Mouse (Mus musculus): ENCODE measurements around the gene Commd8. TPM values are rescaled to one million over a fixed set of nuclear protein-coding genes. Genes with fewer than 3 reads are reported as not detected.
A peak's percentile ranks its signal among the peaks of the same experiment; 100 is the strongest.

Commd8 gene
- 155 and 165 TPM in 2 replicates for polyA plus RNA-seq (2016; fragmentation: Nextera tagmentation; extraction: Ambion mirVana)

GRCm38 (mm10) chr5:72167594-72168284, at the start of gene Commd8:
Gene Commd8, minus strand, starts transcription at chr5:72168189.
- peak; percentile 96 for DNase-seq (ENCODE audit: low spot score)
- peak within 1 kb of the TSS; percentile 92 for H3K27ac ChIP-seq (replicated peaks)
- no peaks in the 10 kb centered on the region for H3K27me3 ChIP-seq (ENCODE audit: low read depth, poor library complexity, severe bottlenecking)
- peak within 1 kb of the TSS; percentile 79 for H3K4me3 ChIP-seq
- under 1% methylated on average over 38 of the region's 38 CpGs for WGBS
- H3K9me3 ChIP-seq (replicated peaks) = no peaks in the 10 kb centered on the region
- peaks cover 20% of the 10 kb centered on the region for H3K36me3 ChIP-seq
- peaks cover 11% of the 10 kb centered on the region for H3K4me1 ChIP-seq

DNA sequence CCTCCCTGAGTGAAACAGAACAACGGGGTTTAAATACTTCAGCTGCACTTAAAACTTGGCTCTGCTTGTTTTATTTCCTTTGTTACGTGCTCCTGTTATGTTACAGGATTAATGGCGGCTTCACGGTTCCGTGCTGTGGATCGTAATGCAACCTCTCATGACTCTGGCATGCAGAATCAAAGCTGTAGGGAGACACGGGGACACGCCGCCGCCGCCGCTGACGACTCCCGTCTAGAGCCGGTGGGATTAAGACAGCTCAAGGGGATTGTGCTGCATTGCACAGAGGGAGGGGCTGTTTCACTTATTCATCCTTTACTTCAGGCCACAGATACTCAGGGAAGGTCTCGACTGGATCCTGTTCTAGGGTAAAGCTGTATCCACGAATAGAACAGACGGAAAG, 43.8 kb upstream of the Commd8 start:
- Histone ChIP-seq H3K36me3 (peaks cover 5% of the 10 kb centered on the region; the same call in 1 of the 2 replicates), H3K27ac (replicated peaks) (no peak overlapping the region), H3K27me3 (ENCODE audit: low read depth, poor library complexity, severe bottlenecking) (no peaks in the 10 kb centered on the region), H3K4me3 (no peak overlapping the region), H3K9me3 (replicated peaks) (no peaks in the 10 kb centered on the region), H3K4me1 (peaks cover 15% of the 10 kb centered on the region)
- peak; percentile 28 for DNase-seq (ENCODE audit: low spot score)
- 73% methylated on average over 18 of the region's 18 CpGs for WGBS

GRCm38 (mm10) chr5:72210812-72211139, 42.8 kb upstream of the Commd8 start:
- Histone ChIP-seq H3K36me3 (peaks cover 5% of the 10 kb centered on the region; the same call in 1 of the 2 replicates), H3K27ac (replicated peaks) (0 out of 2 replicates have a peak overlapping the region, but pooled peaks have one; percentile 13), H3K4me1 (peaks cover 15% of the 10 kb centered on the region), H3K27me3 (ENCODE audit: low read depth, poor library complexity, severe bottlenecking) (no peaks in the 10 kb centered on the region), H3K4me3 (no peak overlapping the region), H3K9me3 (replicated peaks) (no peaks in the 10 kb centered on the region)
- WGBS = 73% methylated on average over 5 of the region's 5 CpGs
- no peak for DNase-seq (ENCODE audit: low spot score)

GRCm38 (mm10) chr5:72210123-72210811, 42.3 kb upstream of the Commd8 start:
- Histone ChIP-seq H3K4me3 (no peak overlapping the region), H3K27ac (replicated peaks) (0 out of 2 replicates have a peak overlapping the region, but pooled peaks have one; percentile 13), H3K27me3 (ENCODE audit: low read depth, poor library complexity, severe bottlenecking) (no peaks in the 10 kb centered on the region), H3K9me3 (replicated peaks) (no peaks in the 10 kb centered on the region), H3K4me1 (peaks cover 15% of the 10 kb centered on the region), H3K36me3 (peaks cover 5% of the 10 kb centered on the region; the same call in 1 of the 2 replicates)
- DNase-seq (ENCODE audit: low spot score) = no peak
- 57% methylated on average over 13 of the region's 13 CpGs for WGBS

- H3K9me3 ChIP-seq (replicated peaks) = no peaks in the 10 kb centered on the region
- H3K36me3 ChIP-seq = no peaks in the 10 kb centered on the region
- no peak overlapping the region for H3K27ac ChIP-seq (replicated peaks)
- DNase-seq (ENCODE audit: low spot score) = no peak
- peaks cover 26% of the 10 kb centered on the region for H3K4me1 ChIP-seq
- H3K4me3 ChIP-seq = no peak overlapping the region
- H3K27me3 ChIP-seq (ENCODE audit: low read depth, poor library complexity, severe bottlenecking) = peaks cover 9% of the 10 kb centered on the region
- WGBS = 92% methylated on average over 1 of the region's 1 CpGs
Observed at GRCm38 (mm10) chr5:72208515-72208914, 40.5 kb upstream of the Commd8 start.

DNA sequence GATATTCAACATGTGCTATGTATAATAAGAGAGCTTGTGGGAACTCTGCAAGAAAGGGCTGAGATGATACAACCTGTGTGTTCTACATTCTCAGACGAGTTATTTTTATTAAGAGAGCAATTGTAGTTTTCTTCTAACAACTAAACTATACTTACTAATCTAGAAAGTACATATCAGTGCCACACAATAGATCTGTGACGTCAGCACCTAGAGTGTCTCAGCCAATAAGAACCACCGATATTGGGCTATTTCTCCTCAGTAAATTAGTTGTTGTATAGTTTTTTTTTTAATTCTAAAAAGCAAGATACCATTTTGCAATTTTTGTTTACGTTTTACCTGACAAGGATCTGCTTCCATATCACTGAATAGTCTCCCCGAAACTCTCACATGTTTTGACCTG, 37.3 kb upstream of the Commd8 start:
- Histone ChIP-seq H3K9me3 (replicated peaks) (no peaks in the 10 kb centered on the region), H3K4me1 (peaks cover 40% of the 10 kb centered on the region), H3K27me3 (ENCODE audit: low read depth, poor library complexity, severe bottlenecking) (peaks cover 9% of the 10 kb centered on the region), H3K36me3 (no peaks in the 10 kb centered on the region), H3K27ac (replicated peaks) (no peak overlapping the region), H3K4me3 (no peak overlapping the region)
- DNase-seq (ENCODE audit: low spot score) = no peak
- WGBS = 92% methylated on average over 5 of the region's 5 CpGs

DNA sequence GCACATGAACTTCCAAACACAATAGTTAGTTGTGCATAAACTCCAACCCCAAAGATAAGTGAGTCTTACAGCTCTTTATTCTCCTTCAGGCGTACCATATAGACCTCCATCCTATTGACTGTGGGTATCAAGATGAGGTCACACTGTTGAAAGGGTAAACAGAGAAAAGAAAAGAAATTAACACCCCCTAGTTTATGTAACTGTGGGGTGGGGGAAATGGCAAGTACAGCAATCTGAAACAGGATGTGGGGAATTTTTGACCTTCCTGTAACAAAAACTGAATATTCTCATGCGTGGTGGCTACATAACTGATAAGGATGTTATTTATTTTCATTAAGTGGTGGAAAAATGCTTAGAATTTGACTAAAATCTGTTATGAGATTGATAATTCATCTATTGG, 36.5 kb upstream of the Commd8 start:
- no peaks in the 10 kb centered on the region for H3K9me3 ChIP-seq (replicated peaks)
- peak overlapping the region; percentile 67; the same call in 1 of the 2 replicates for H3K4me3 ChIP-seq
- no peaks in the 10 kb centered on the region for H3K36me3 ChIP-seq
- H3K27me3 ChIP-seq (ENCODE audit: low read depth, poor library complexity, severe bottlenecking) = peaks cover 9% of the 10 kb centered on the region
- no peak for DNase-seq (ENCODE audit: low spot score)
- H3K4me1 ChIP-seq = peaks cover 33% of the 10 kb centered on the region
- no peak overlapping the region for H3K27ac ChIP-seq (replicated peaks)
- 81% methylated on average over 2 of the region's 2 CpGs for WGBS

GRCm38 (mm10) chr5:72203734-72204073, 35.7 kb upstream of the Commd8 start:
- peaks cover 9% of the 10 kb centered on the region for H3K27me3 ChIP-seq (ENCODE audit: low read depth, poor library complexity, severe bottlenecking)
- WGBS = 15% methylated on average over 10 of the region's 10 CpGs
- peak overlapping the region; percentile 82 for H3K27ac ChIP-seq (replicated peaks)
- DNase-seq (ENCODE audit: low spot score) = no peak
- H3K4me1 ChIP-seq = peaks cover 31% of the 10 kb centered on the region
- H3K9me3 ChIP-seq (replicated peaks) = no peaks in the 10 kb centered on the region
- H3K36me3 ChIP-seq = no peaks in the 10 kb centered on the region
- H3K4me3 ChIP-seq = peak overlapping the region; percentile 67

DNA sequence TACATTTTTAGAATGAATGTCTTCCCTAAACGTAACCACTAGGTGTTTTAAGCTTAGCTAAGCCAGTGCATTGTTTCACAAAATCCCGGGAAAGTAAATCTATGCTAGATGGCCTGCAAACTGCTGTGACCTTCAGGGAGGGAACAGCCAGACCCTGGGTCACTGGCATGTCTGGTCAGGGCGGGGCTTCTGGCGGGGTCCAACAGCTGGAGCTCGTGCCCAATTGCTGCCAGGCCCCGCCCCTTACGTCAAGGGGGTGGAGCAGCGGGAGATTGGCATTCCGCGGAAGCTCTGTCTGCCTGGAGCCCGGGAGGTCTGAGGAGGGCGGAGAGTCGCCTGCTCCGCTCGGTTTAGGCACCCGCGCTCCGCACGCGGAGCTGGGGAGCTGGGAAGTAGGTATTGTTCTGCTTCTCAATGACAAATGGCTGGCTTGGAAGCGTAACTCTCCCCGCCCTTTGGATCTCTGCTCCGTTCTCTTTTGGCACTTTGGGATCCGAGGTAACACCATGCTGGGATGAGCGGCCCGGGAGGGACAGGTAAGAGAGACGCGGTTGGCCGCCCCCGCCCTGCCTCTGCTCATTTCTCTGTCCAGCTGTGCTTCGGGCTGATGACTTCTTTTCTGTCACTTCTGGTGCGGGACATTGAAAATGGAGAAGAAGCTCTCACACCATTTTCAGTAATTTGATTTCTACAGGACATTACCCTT, 35.2 kb upstream of the Commd8 start:
- peak overlapping the region; percentile 82 for H3K27ac ChIP-seq (replicated peaks)
- H3K4me3 ChIP-seq = peak overlapping the region; percentile 67
- peaks cover 9% of the 10 kb centered on the region for H3K27me3 ChIP-seq (ENCODE audit: low read depth, poor library complexity, severe bottlenecking)
- under 1% methylated on average over 32 of the region's 32 CpGs for WGBS
- H3K4me1 ChIP-seq = peaks cover 31% of the 10 kb centered on the region
- H3K36me3 ChIP-seq = no peaks in the 10 kb centered on the region
- H3K9me3 ChIP-seq (replicated peaks) = no peaks in the 10 kb centered on the region
- DNase-seq (ENCODE audit: low spot score) = peak; percentile 95

GRCm38 (mm10) chr5:72202016-72202415, 34.0 kb upstream of the Commd8 start:
- H3K9me3 ChIP-seq (replicated peaks) = no peaks in the 10 kb centered on the region
- H3K36me3 ChIP-seq = no peaks in the 10 kb centered on the region
- peaks cover 9% of the 10 kb centered on the region for H3K27me3 ChIP-seq (ENCODE audit: low read depth, poor library complexity, severe bottlenecking)
- no peak for DNase-seq (ENCODE audit: low spot score)
- H3K4me1 ChIP-seq = peaks cover 31% of the 10 kb centered on the region
- H3K4me3 ChIP-seq = no peak overlapping the region
- no peak overlapping the region for H3K27ac ChIP-seq (replicated peaks)
- WGBS = 30% methylated on average over 10 of the region's 10 CpGs

DNA sequence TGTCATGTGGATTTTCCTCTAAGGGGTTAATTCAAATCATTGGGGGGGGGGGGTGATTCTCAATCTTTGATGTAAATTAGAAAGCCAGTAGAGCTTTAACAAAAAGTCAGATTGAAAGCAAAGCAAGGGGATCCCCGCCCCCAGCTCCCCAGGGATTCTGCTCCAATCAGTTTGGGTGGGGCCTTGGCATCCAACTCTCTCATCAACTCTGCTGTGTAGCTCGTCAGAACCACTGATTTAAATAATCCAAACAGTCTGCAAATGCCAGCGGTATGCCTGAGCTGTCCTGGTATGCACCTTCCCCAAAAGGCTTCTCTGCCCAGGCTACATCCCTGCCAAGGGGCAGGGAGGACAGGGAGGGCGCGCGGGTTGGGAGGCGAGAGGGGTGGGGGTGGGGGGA, 33.6 kb upstream of the Commd8 start:
- H3K36me3 ChIP-seq = no peaks in the 10 kb centered on the region
- H3K4me1 ChIP-seq = peaks cover 31% of the 10 kb centered on the region
- DNase-seq (ENCODE audit: low spot score) = no peak
- no peak overlapping the region for H3K4me3 ChIP-seq
- 11% methylated on average over 7 of the region's 7 CpGs for WGBS
- H3K27ac ChIP-seq (replicated peaks) = no peak overlapping the region
- H3K9me3 ChIP-seq (replicated peaks) = no peaks in the 10 kb centered on the region
- H3K27me3 ChIP-seq (ENCODE audit: low read depth, poor library complexity, severe bottlenecking) = peaks cover 9% of the 10 kb centered on the region

- no peaks in the 10 kb centered on the region for H3K27me3 ChIP-seq (ENCODE audit: low read depth, poor library complexity, severe bottlenecking)
- no peaks in the 10 kb centered on the region for H3K4me1 ChIP-seq
- H3K4me3 ChIP-seq = no peak overlapping the region
- H3K27ac ChIP-seq (replicated peaks) = no peak overlapping the region
- 95% methylated on average over 1 of the region's 1 CpGs for WGBS
- H3K36me3 ChIP-seq = no peaks in the 10 kb centered on the region
- H3K9me3 ChIP-seq (replicated peaks) = no peaks in the 10 kb centered on the region
- no peak for DNase-seq (ENCODE audit: low spot score)
Observed at GRCm38 (mm10) chr5:72195442-72195841, 27.5 kb upstream of the Commd8 start.

DNA sequence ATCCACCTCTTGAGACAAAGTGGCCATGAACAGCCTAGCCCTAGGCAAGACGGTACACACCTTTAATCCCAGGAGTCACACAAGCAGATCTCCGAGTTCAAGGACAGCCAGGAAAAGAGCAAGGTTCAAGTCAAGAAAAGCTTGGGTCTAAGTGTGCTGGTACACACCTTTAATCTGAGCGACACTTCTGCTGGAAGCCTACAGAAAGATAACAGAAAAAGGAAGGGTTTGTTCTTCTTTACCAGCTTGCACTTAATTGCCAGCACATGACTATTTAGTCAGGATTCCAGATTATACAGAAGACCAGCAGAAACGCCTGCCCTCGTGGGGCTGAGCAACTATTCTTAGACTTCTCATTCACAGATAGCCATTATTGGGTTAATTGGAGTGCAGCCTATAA, 23.9 kb upstream of the Commd8 start:
- no peaks in the 10 kb centered on the region for H3K27me3 ChIP-seq (ENCODE audit: low read depth, poor library complexity, severe bottlenecking)
- H3K4me3 ChIP-seq = no peak overlapping the region
- H3K4me1 ChIP-seq = no peaks in the 10 kb centered on the region
- no peaks in the 10 kb centered on the region for H3K9me3 ChIP-seq (replicated peaks)
- WGBS = 92% methylated on average over 5 of the region's 5 CpGs
- DNase-seq (ENCODE audit: low spot score) = no peak
- no peak overlapping the region for H3K27ac ChIP-seq (replicated peaks)
- H3K36me3 ChIP-seq = no peaks in the 10 kb centered on the region
